Mouse (Mus musculus) kidney, adult 10 weeks (tissue): ENCODE results near the gene Fam43a. TPM values are rescaled to one million over a fixed set of nuclear protein-coding genes. Genes with fewer than 3 reads are reported as not detected.

Experiments
- polyA plus RNA-seq: library from polyadenylated mRNA; stranded (reverse); fragments of 350-450 nt; fragmentation: Illumina TruSeq; extraction: RNeasy Lipid Tissue Mini Kit (QIAGEN cat#74804); gene quantifications from one replicate; pipeline ENCODE4 v1.2.3, GENCODE M21; 2014; ENCODE audit warnings: low read depth, low replicate concordance

Gene Fam43a
- 9.8 TPM for polyA plus RNA-seq

DNA sequence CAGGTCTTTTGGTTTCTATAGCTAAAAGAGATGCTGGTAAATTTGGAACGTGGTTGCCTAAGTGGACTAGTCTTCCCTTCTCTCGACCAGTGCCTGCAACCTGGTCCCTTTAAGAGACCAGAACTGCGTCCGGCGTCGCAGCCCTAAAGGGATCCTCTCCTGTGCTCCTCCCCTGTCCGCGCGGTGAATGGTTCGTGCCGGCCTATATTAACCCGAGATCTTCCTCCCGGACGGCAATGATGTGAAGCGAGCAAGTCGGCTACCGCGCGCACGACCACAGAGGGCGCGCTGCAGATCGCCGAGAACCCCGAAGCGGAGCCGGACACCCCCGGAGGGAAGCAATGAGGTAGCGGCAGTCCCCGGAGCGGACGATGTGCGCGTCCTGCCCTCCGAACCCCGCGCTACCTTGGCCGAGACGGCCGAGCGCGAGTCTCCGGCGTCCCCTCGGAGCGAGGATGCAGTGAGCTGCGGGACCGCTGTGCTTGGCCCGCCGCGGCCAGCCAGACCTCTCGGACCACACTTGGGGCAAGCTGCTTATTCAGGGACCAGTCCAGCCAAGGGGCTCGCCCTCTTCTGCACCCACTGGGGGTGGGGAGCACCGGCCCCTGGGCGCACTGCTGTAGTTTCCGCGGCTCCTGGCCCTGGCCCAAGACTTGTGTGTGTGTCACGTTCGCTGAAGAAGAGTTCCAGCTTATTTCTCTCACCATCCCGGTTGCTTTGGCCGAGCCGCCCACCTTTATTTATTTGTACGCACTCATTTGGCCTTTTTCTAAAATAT lies at the start of gene Fam43a:
TSS of gene Fam43a (plus strand) at position 233 of the 778 bp plus-strand sequence.

DNA sequence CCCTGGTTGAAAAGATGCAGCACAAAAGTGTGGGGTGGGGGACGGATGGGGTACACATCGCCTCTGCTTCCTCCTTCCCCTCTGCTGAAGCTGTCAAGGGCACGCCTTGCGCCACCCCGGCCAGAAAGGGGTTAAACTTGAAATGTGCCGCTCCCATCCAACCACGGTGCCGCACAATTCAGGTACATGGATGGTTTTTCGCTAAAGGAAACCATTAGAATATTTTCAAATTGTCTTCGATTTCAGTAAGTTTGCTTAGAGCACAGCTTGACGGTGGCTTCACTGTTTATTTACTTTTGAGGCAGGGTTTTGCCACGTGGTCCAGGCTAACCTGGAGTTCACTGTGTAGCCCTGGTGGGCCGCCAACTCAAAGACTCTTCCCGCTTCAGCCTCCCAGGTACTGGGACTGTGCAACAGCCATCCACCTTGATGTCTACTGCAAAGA lies 48.8 kb upstream of the Fam43a start, which contains the start of gene Tmem44:
TSS of gene Tmem44 (minus strand) at position 95 of the 445 bp plus-strand sequence.

DNA sequence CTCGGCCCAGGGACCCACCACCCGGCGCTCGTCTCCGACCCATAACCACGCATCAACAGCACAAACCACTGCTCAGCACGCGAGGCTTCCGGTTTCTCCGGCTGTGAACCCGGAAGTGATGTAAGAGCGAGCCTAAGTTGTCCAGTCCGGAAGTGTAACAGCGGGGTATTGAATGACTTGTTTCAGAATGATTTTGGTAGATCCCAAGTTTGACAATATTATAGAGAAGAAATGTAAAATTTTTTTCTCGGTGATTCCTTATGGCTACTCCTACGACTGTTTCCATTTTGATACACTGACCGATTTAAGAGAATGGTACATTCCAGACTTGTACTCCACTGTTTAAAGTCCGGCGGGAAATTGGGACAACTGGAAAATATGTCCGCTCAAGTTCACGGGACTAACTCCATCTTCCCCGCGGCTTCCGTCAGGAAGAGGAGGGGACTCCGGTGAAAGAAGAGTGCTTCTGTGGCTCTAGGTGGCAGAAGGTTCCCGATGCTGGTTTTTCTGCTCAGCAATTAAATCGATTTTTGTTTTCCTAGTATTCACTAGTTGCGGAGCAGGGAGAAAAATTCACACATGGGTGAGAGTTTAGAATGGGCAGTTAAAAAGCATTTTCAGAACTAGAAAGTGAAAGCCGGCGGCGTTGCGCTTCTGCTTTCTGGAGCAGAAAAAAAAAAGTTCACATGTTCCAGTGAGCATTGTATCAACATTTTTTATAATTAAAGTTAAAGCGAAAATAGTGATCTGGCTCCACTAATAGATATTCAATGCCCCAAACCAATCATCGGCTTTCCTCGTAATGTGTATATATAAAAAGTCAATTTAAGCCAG lies 11.8 kb upstream of the Fam43a start, which contains the start of gene Lsg1:
TSS of gene Lsg1 (minus strand) at position 99 of the 834 bp plus-strand sequence.

Other genes starting within 250 kb of the Fam43a start
- 165 TPM for gene Atp13a3, start 193.7 kb upstream of the Fam43a start, polyA plus RNA-seq
- gene Tmem44, start 48.9 kb upstream of the Fam43a start, polyA plus RNA-seq, result 0.97 TPM
- 16.0 TPM for gene Lsg1, start 12.1 kb upstream of the Fam43a start, polyA plus RNA-seq